Mouse (Mus musculus) cerebellum, adult 2 months (tissue): Measurements from ENCODE around the gene Zfp300. TPM values are rescaled to one million over a fixed set of nuclear protein-coding genes. Genes with fewer than 3 reads are reported as not detected.

Experiments used
- DNase-seq, 2 experiments: peaks; one replicate each; pipeline ENCODE4 v3.0.0; 2021
- H3K27ac ChIP-seq: fragments of 200-500 bp; 2 replicates; pipeline ENCODE4 v1.5.1; 2012; ENCODE audit warnings: low read length, control low read depth, inconsistent platforms; ENCODE audit not compliant: insufficient read depth
- H3K27me3 ChIP-seq: fragments of 200-500 bp; 2 replicates; pipeline ENCODE4 v1.6.1; 2012; ENCODE audit warnings: inconsistent platforms, mild to moderate bottlenecking, low read length, moderate library complexity; ENCODE audit not compliant: control insufficient read depth, insufficient read depth
- H3K4me1 ChIP-seq: fragments of 200-500 bp; 2 replicates; pipeline ENCODE4 v1.6.1; 2011; ENCODE audit warnings: low read length; ENCODE audit not compliant: control insufficient read depth, insufficient read depth
- H3K4me3 ChIP-seq: fragments of 200-500 bp; replicated peaks from 2 replicates; pipeline ENCODE3; 2011; ENCODE audit warnings: mild to moderate bottlenecking, low read depth, low read length, control low read depth; ENCODE audit not compliant: insufficient read depth
- CTCF ChIP-seq: fragments of 200-500 bp; IDR thresholded peaks from 2 replicates; pipeline ENCODE4 v1.5.1; 2011; ENCODE audit warnings: low read depth, mild to moderate bottlenecking, control low read depth, low read length, moderate library complexity, borderline replicate concordance; ENCODE audit not compliant: insufficient read depth
- POLR2A ChIP-seq: fragments of 200-500 bp; IDR thresholded peaks from 2 replicates; pipeline ENCODE4 v1.6.1; 2011; ENCODE audit warnings: low read length, control low read depth, borderline replicate concordance; ENCODE audit not compliant: insufficient read depth
- WGBS: fragments of 180-500 bp; shearing (Covaris S2); methylation state at CpG from one replicate; pipeline ENCODE4 v1.1.7; 2018; 5-methylcytosine and 5-hydroxymethylcytosine counted together
- polyA plus RNA-seq: library from polyadenylated mRNA; depleted of rRNA; stranded (reverse); fragments of >200 nt; gene quantifications from 2 replicates; pipeline ENCODE4 v1.2.3, GENCODE M21; 2012; rRNA removed

Zfp300 gene
- 2.3 and 3.0 TPM in 2 replicates for polyA plus RNA-seq

GRCm38 (mm10) chrX:21088983-21089866 lies at the start of gene Zfp300:
Zfp300 (minus strand) TSS chrX:21089527.
- H3K27me3 ChIP-seq, result no peaks in the 10 kb centered on the region
- H3K4me1 ChIP-seq, result no peaks in the 10 kb centered on the region
- no peak for TF ChIP-seq CTCF
- WGBS, result 5% methylated on average over 27 of the region's 27 CpGs
- peak within 1 kb of the TSS; percentile 65 for H3K4me3 ChIP-seq
- H3K27ac ChIP-seq, result peak within 1 kb of the TSS; percentile 89
- DNase-seq, result peak; percentile 72 to 78

GRCm38 (mm10) chrX:21115520-21115919 lies 26.2 kb upstream of the Zfp300 start, which contains the start of gene Ssxa1:
Ssxa1 (plus strand) TSS chrX:21115820.
- no peak for TF ChIP-seq POLR2A
- TF ChIP-seq CTCF, result no peak
- Histone ChIP-seq H3K4me1 (no peaks in the 10 kb centered on the region), H3K4me3 (no peak within 1 kb of the TSS), H3K27ac (no peak within 1 kb of the TSS), H3K27me3 (no peaks in the 10 kb centered on the region)
- WGBS, result 85% methylated on average over 4 of the region's 4 CpGs
- DNase-seq, result no peak

- Histone ChIP-seq H3K27me3 (no peaks in the 10 kb centered on the region), H3K4me3 (peak overlapping the region; percentile 65), H3K27ac (peak overlapping the region; percentile 89), H3K4me1 (no peaks in the 10 kb centered on the region)
- TF ChIP-seq CTCF, result no peak
- no peak for TF ChIP-seq POLR2A
- no peak for DNase-seq
- 46% methylated on average over 7 of the region's 7 CpGs for WGBS
Measured at GRCm38 (mm10) chrX:21089867-21090239, 526 bp upstream of the Zfp300 start.

- TF ChIP-seq CTCF (no peak), POLR2A (no peak)
- Histone ChIP-seq H3K27ac (0 out of 2 replicates have a peak overlapping the region, but pooled peaks have one; percentile 8), H3K27me3 (no peaks in the 10 kb centered on the region), H3K4me1 (no peaks in the 10 kb centered on the region), H3K4me3 (peak overlapping the region; percentile 65)
- 15% methylated on average over 6 of the region's 6 CpGs for WGBS
- no peak for DNase-seq
Measured at GRCm38 (mm10) chrX:21088645-21088982, 713 bp downstream of the Zfp300 start.

GRCm38 (mm10) chrX:21068106-21068505 lies 21.2 kb downstream of the Zfp300 start, which contains the start of gene Spaca5:
Spaca5 (plus strand) TSS chrX:21068406.
- no peak for TF ChIP-seq CTCF
- TF ChIP-seq POLR2A, result no peak
- Histone ChIP-seq H3K27ac (no peak within 1 kb of the TSS), H3K4me3 (no peak within 1 kb of the TSS), H3K27me3 (no peaks in the 10 kb centered on the region), H3K4me1 (no peaks in the 10 kb centered on the region)
- no peak for DNase-seq

GRCm38 (mm10) chrX:21062544-21062890 lies 26.8 kb downstream of the Zfp300 start:
- H3K27ac ChIP-seq, result no peak overlapping the region
- 73% methylated on average over 3 of the region's 3 CpGs for WGBS
- no peak overlapping the region for H3K4me3 ChIP-seq
- no peaks in the 10 kb centered on the region for H3K4me1 ChIP-seq
- no peaks in the 10 kb centered on the region for H3K27me3 ChIP-seq
- no peak for DNase-seq
- TF ChIP-seq CTCF, result no peak
- no peak for TF ChIP-seq POLR2A

GRCm38 (mm10) chrX:21061866-21062543 lies 27.3 kb downstream of the Zfp300 start, which contains the start of gene Zfp182:
Zfp182 (minus strand) TSS chrX:21062316.
- WGBS, result 8% methylated on average over 25 of the region's 25 CpGs
- TF ChIP-seq POLR2A (peak; percentile 53; the same call in 1 of the 2 replicates), CTCF (no peak)
- no peaks in the 10 kb centered on the region for H3K4me1 ChIP-seq
- peak; percentile 80 to 82 for DNase-seq
- no peaks in the 10 kb centered on the region for H3K27me3 ChIP-seq
- H3K4me3 ChIP-seq, result peak within 1 kb of the TSS; percentile 81
- H3K27ac ChIP-seq, result no peak within 1 kb of the TSS; the same call in 1 of the 2 replicates

- 7% methylated on average over 9 of the region's 9 CpGs for WGBS
- peak in 1 of 2 experiments; percentile 1 for DNase-seq
- Histone ChIP-seq H3K27me3 (no peaks in the 10 kb centered on the region), H3K4me1 (no peaks in the 10 kb centered on the region), H3K27ac (no peak overlapping the region), H3K4me3 (peak overlapping the region; percentile 81)
- TF ChIP-seq CTCF (no peak), POLR2A (no peak)
Measured at GRCm38 (mm10) chrX:21061460-21061859, 27.9 kb downstream of the Zfp300 start.

Other genes with a start within 250 kb of the Zfp300 start
- 1.1 and 1.9 TPM in 2 replicates for gene Timp1, start 219.4 kb downstream of the Zfp300 start, polyA plus RNA-seq
- gene Syn1, start 168.5 kb downstream of the Zfp300 start, polyA plus RNA-seq, result 164 and 171 TPM in 2 replicates
- gene Cfp, start 158.0 kb downstream of the Zfp300 start, polyA plus RNA-seq, result 31.1 and 32.5 TPM in 2 replicates
- 35.5 and 42.0 TPM in 2 replicates for gene Elk1, start 138.9 kb downstream of the Zfp300 start, polyA plus RNA-seq
- 14.9 and 16.7 TPM in 2 replicates for gene Uxt, start 127.5 kb downstream of the Zfp300 start, polyA plus RNA-seq
- gene Zfp182, start 27.2 kb downstream of the Zfp300 start, polyA plus RNA-seq, result 9.3 and 9.6 TPM in 2 replicates
- not detected in 2 replicates for gene Spaca5, start 21.1 kb downstream of the Zfp300 start, polyA plus RNA-seq
- not detected in 2 replicates for gene Ssxa1, start 26.3 kb upstream of the Zfp300 start, polyA plus RNA-seq
- not detected in 2 replicates for gene Gm21876, start 86.1 kb upstream of the Zfp300 start, polyA plus RNA-seq